Mouse (Mus musculus) liver, embryonic 13.5 days (tissue): Measurements from ENCODE around the gene Clic5. TPM values are rescaled to one million over a fixed set of nuclear protein-coding genes. Genes with fewer than 3 reads are reported as not detected.

Source experiments
- ATAC-seq: fragments of 200-750 bp; cut with Nextera tagmentation; 2 replicates; pipeline ENCODE4 v1.8.0; 2017; ENCODE audit warnings: low read depth, mild to moderate bottlenecking, moderate number of reproducible peaks, moderate library complexity
- DNase-seq: peaks from one replicate; pipeline ENCODE4 v3.0.0; 2022
- H3K27ac ChIP-seq: fragments of 300-500 bp; sonication (generic); 2 replicates; pipeline ENCODE4 v1.5.1; 2015; ENCODE audit warnings: moderate library complexity, mild to moderate bottlenecking, inconsistent platforms
- H3K27me3 ChIP-seq: fragments of 300-500 bp; sonication (generic); 2 replicates; pipeline ENCODE4 v1.6.1; 2015; ENCODE audit warnings: mild to moderate bottlenecking, inconsistent platforms
- H3K36me3 ChIP-seq: fragments of 300-500 bp; sonication (generic); 2 replicates; pipeline ENCODE4 v1.6.1; 2015; ENCODE audit warnings: mild to moderate bottlenecking, inconsistent platforms
- H3K4me1 ChIP-seq: fragments of 300-500 bp; sonication (generic); replicated peaks from 2 replicates; pipeline ENCODE4 v1.6.1; 2015; ENCODE audit warnings: inconsistent platforms
- H3K4me2 ChIP-seq: fragments of 300-500 bp; sonication (generic); 2 replicates; pipeline ENCODE4 v1.6.1; 2015; ENCODE audit warnings: inconsistent platforms, mild to moderate bottlenecking, moderate library complexity
- H3K4me3 ChIP-seq: fragments of 300-500 bp; sonication (generic); replicated peaks from 2 replicates; pipeline ENCODE4 v1.5.1; 2015; ENCODE audit warnings: mild to moderate bottlenecking, inconsistent platforms
- H3K9ac ChIP-seq: fragments of 300-500 bp; sonication (generic); 2 replicates; pipeline ENCODE4 v1.6.1; 2015; ENCODE audit warnings: mild to moderate bottlenecking, inconsistent platforms
- H3K9me3 ChIP-seq: fragments of 300-500 bp; sonication (generic); replicated peaks from 2 replicates; pipeline ENCODE4 v1.6.1; 2016; ENCODE audit warnings: inconsistent platforms
- whole genome bisulfite sequencing: fragments of 180-500 bp; shearing (Covaris S2); methylation state at CpG from one replicate; pipeline ENCODE4 v1.1.7; 2015; ENCODE audit not compliant: insufficient replicate concordance; 5-methylcytosine and 5-hydroxymethylcytosine counted together
- polyA plus RNA-seq: library from polyadenylated mRNA; unstranded; fragments of >200 nt; fragmentation: Nextera tagmentation; extraction: Ambion mirVana; gene quantifications from 2 replicates; pipeline ENCODE4 v1.2.1, GENCODE M21; 2015

The Clic5 gene
- polyA plus RNA-seq, 1 experiment from 2014 or later = 0.30 TPM

- Histone ChIP-seq H3K27me3 (peaks cover 13% of the 10 kb centered on the region), H3K27ac (no peak overlapping the region), H3K4me2 (no peak overlapping the region), H3K9ac (no peak overlapping the region), H3K9me3 (no peaks in the 10 kb centered on the region), H3K4me1 (peaks cover 14% of the 10 kb centered on the region), H3K4me3 (no peak overlapping the region), H3K36me3 (no peaks in the 10 kb centered on the region)
- 44% methylated on average over 3 of the region's 3 CpGs for WGBS
- ATAC-seq (no peak), DNase-seq (no peak)
These were observed 4.6 kb downstream of the Clic5 start for GRCm38 (mm10) chr17:44192981-44193380.

- H3K4me3 ChIP-seq = no peak overlapping the region
- no peaks in the 10 kb centered on the region for H3K9me3 ChIP-seq
- no peaks in the 10 kb centered on the region for H3K4me1 ChIP-seq
- no peaks in the 10 kb centered on the region for H3K27me3 ChIP-seq
- DNase-seq = no peak
- H3K36me3 ChIP-seq = no peaks in the 10 kb centered on the region
- ATAC-seq = no peak
- no peak overlapping the region for H3K4me2 ChIP-seq
- H3K27ac ChIP-seq = no peak overlapping the region
- H3K9ac ChIP-seq = no peak overlapping the region
- WGBS = 41% methylated on average over 4 of the region's 4 CpGs
These were observed 10.8 kb downstream of the Clic5 start for GRCm38 (mm10) chr17:44199158-44199557.

- Histone ChIP-seq H3K27ac (no peak overlapping the region), H3K27me3 (no peaks in the 10 kb centered on the region), H3K36me3 (no peaks in the 10 kb centered on the region), H3K4me3 (no peak overlapping the region), H3K4me1 (no peaks in the 10 kb centered on the region), H3K4me2 (no peak overlapping the region), H3K9me3 (no peaks in the 10 kb centered on the region), H3K9ac (no peak overlapping the region)
- 51% methylated on average over 5 of the region's 5 CpGs for WGBS
- no peak for ATAC-seq
- no peak for DNase-seq
These were observed 14.6 kb downstream of the Clic5 start for GRCm38 (mm10) chr17:44202952-44203351.

GRCm38 (mm10) chr17:44204787-44205186 is 16.4 kb downstream of the Clic5 start:
- no peak for DNase-seq
- Histone ChIP-seq H3K4me3 (no peak overlapping the region), H3K4me2 (no peak overlapping the region), H3K9ac (no peak overlapping the region), H3K4me1 (no peaks in the 10 kb centered on the region), H3K36me3 (no peaks in the 10 kb centered on the region), H3K9me3 (no peaks in the 10 kb centered on the region), H3K27ac (no peak overlapping the region), H3K27me3 (no peaks in the 10 kb centered on the region)
- ATAC-seq = no peak
- WGBS = 56% methylated on average over 1 of the region's 1 CpGs

GRCm38 (mm10) chr17:44205562-44205961 is 17.2 kb downstream of the Clic5 start:
- H3K27ac ChIP-seq = no peak overlapping the region
- no peaks in the 10 kb centered on the region for H3K9me3 ChIP-seq
- no peak overlapping the region for H3K4me2 ChIP-seq
- H3K27me3 ChIP-seq = no peaks in the 10 kb centered on the region
- no peak overlapping the region for H3K4me3 ChIP-seq
- no peaks in the 10 kb centered on the region for H3K4me1 ChIP-seq
- no peak overlapping the region for H3K9ac ChIP-seq
- DNase-seq = no peak
- H3K36me3 ChIP-seq = no peaks in the 10 kb centered on the region
- 55% methylated on average over 3 of the region's 3 CpGs for WGBS
- ATAC-seq = no peak

GRCm38 (mm10) chr17:44208900-44209299 is 20.5 kb downstream of the Clic5 start:
- no peak for ATAC-seq
- H3K4me3 ChIP-seq = no peak overlapping the region
- no peaks in the 10 kb centered on the region for H3K4me1 ChIP-seq
- WGBS = 72% methylated on average over 4 of the region's 4 CpGs
- DNase-seq = no peak
- no peaks in the 10 kb centered on the region for H3K27me3 ChIP-seq
- H3K27ac ChIP-seq = no peak overlapping the region
- no peak overlapping the region for H3K9ac ChIP-seq
- no peak overlapping the region for H3K4me2 ChIP-seq
- no peaks in the 10 kb centered on the region for H3K36me3 ChIP-seq
- H3K9me3 ChIP-seq = no peaks in the 10 kb centered on the region

GRCm38 (mm10) chr17:44212960-44213619 is 24.7 kb downstream of the Clic5 start:
- H3K27me3 ChIP-seq = no peaks in the 10 kb centered on the region
- 61% methylated on average over 5 of the region's 5 CpGs for WGBS
- H3K4me2 ChIP-seq = no peak overlapping the region
- H3K27ac ChIP-seq = no peak overlapping the region
- no peaks in the 10 kb centered on the region for H3K4me1 ChIP-seq
- no peak for ATAC-seq
- no peak overlapping the region for H3K9ac ChIP-seq
- no peak for DNase-seq
- H3K4me3 ChIP-seq = no peak overlapping the region
- no peaks in the 10 kb centered on the region for H3K9me3 ChIP-seq
- no peaks in the 10 kb centered on the region for H3K36me3 ChIP-seq

- WGBS = 59% methylated on average over 9 of the region's 9 CpGs
- no peaks in the 10 kb centered on the region for H3K9me3 ChIP-seq
- ATAC-seq (no peak), DNase-seq (no peak)
- H3K27me3 ChIP-seq = no peaks in the 10 kb centered on the region
- H3K4me3 ChIP-seq = no peak overlapping the region
- H3K36me3 ChIP-seq = no peaks in the 10 kb centered on the region
- no peak overlapping the region for H3K4me2 ChIP-seq
- H3K27ac ChIP-seq = no peak overlapping the region
- H3K9ac ChIP-seq = no peak overlapping the region
- H3K4me1 ChIP-seq = no peaks in the 10 kb centered on the region
These were observed 26.9 kb downstream of the Clic5 start for GRCm38 (mm10) chr17:44215196-44215799.

GRCm38 (mm10) chr17:44217185-44217584 is 28.8 kb downstream of the Clic5 start:
- Histone ChIP-seq H3K27ac (no peak overlapping the region), H3K4me3 (no peak overlapping the region), H3K9me3 (no peaks in the 10 kb centered on the region), H3K36me3 (no peaks in the 10 kb centered on the region), H3K9ac (no peak overlapping the region), H3K27me3 (no peaks in the 10 kb centered on the region), H3K4me2 (no peak overlapping the region), H3K4me1 (no peaks in the 10 kb centered on the region)
- DNase-seq (no peak), ATAC-seq (no peak)
- 45% methylated on average over 2 of the region's 2 CpGs for WGBS

GRCm38 (mm10) chr17:44219943-44220342 is 31.6 kb downstream of the Clic5 start:
- H3K27me3 ChIP-seq = no peaks in the 10 kb centered on the region
- H3K4me2 ChIP-seq = no peak overlapping the region
- no peak overlapping the region for H3K27ac ChIP-seq
- DNase-seq (no peak), ATAC-seq (no peak)
- H3K36me3 ChIP-seq = no peaks in the 10 kb centered on the region
- no peak overlapping the region for H3K9ac ChIP-seq
- H3K4me3 ChIP-seq = no peak overlapping the region
- H3K9me3 ChIP-seq = no peaks in the 10 kb centered on the region
- no peaks in the 10 kb centered on the region for H3K4me1 ChIP-seq
- WGBS = 64% methylated on average over 2 of the region's 2 CpGs

- Histone ChIP-seq H3K27me3 (no peaks in the 10 kb centered on the region), H3K4me2 (no peak overlapping the region), H3K4me1 (no peaks in the 10 kb centered on the region), H3K9ac (no peak overlapping the region), H3K4me3 (no peak overlapping the region), H3K27ac (no peak overlapping the region), H3K9me3 (no peaks in the 10 kb centered on the region), H3K36me3 (no peaks in the 10 kb centered on the region)
- DNase-seq (no peak), ATAC-seq (no peak)
- 66% methylated on average over 5 of the region's 5 CpGs for WGBS
These were observed 40.0 kb downstream of the Clic5 start for GRCm38 (mm10) chr17:44228428-44228827.

GRCm38 (mm10) chr17:44230083-44230482 is 41.7 kb downstream of the Clic5 start:
- Histone ChIP-seq H3K9me3 (no peaks in the 10 kb centered on the region), H3K4me1 (no peaks in the 10 kb centered on the region), H3K27ac (no peak overlapping the region), H3K4me3 (no peak overlapping the region), H3K27me3 (no peaks in the 10 kb centered on the region), H3K36me3 (no peaks in the 10 kb centered on the region), H3K4me2 (no peak overlapping the region), H3K9ac (no peak overlapping the region)
- ATAC-seq = no peak
- DNase-seq = no peak
- 50% methylated on average over 10 of the region's 10 CpGs for WGBS
